Mouse (Mus musculus) kidney, adult 11 months (tissue): Measurements from ENCODE around the gene Enkur.
"Not testable (repeated sequence)": the region's sequence is repeated elsewhere in the genome, so short reads cannot be mapped to it uniquely, and the experiment has no call there.

Source experiments
- DNase-seq: peaks from one replicate; pipeline ENCODE4 v3.0.0; 2022

Enkur gene

DNA sequence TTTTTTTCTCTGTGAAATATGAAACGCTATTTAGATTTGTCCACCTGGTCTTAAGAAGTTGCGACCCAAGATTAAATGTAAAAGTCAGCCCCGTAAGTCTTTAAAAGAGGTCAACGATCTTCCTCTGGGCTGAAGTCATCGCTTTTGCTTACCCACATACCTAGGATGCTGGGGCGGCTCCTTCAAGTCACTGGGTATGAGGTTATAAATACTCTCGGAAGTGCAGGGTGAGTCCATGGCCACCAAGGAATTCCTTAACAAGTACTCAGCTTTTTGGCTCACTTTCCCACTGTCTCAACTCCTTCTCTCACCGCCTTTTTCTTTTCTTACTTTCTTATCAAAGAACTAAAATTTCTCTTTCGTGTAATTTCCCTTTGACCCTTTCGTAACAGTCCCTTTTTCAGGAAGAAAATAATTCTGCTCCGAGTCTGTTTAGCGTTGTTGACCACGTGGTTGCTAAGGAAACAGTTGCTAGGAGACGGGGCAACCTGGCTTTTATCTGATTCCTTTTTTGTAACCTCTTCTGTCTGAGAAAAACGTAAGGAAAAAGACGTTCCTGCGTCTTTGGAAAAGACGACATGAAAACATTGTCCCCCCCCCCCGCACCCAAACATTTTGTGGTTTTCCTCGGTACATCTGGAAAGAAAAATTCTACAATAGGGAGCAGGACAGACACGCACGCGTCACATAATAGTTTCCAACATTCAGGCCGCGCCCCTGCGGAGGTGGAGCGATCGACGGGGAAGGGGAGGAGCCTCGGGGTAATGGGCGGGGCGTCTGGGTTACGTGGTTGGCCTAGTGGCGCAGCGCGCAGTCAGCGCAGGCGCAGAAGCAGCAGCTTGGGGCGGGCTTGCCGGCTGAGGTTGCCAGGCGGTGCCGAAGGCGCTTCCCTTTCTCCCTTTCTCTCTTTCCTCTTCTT is at the start of gene Enkur, which contains the start of gene Thnsl1:
Enkur (minus strand) TSS at position 454 of the 919 bp plus-strand sequence.
Thnsl1 (plus strand) TSS at position 813 of the 919 bp plus-strand sequence.
- DNase-seq, result peak; percentile 98

DNA sequence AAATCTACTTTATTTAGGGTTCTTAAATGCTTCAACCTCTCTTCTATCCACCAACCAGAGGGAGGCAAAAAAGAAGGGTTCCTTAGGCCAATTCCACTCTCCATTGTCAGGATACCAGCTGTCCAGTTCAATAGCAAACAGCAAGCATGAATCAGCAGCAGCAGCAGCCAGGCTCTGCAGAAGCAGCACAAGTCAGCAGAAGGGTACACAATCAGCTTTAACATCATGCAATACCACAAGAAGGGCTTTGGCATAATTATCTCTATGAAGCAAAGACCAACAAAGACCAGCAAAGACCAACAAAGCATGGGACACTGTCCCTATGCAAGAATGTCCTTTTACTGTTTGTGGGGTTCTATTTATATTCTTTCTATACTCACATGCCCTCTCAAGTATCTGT is 49.1 kb upstream of the Enkur start:
- no peak for DNase-seq

DNA sequence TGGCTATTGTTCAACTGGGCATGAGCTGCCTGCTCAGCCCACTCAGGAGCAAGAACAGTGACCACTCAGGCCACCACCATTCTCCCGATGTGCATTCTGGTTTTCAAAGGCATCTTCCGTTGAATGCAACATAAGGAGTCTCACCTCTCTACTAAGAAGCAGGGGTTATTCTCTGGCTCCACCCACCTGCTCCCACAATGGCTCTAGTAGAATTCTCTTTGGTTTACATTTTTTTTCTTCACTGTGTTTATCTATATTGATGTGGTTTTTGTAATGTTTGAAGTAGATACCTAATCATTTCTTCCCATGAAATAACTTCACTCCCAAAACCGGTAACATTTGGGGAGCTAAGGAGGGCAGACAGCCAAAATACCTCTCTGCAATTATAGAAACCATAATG is 48.5 kb upstream of the Enkur start:
- no peak for DNase-seq

DNA sequence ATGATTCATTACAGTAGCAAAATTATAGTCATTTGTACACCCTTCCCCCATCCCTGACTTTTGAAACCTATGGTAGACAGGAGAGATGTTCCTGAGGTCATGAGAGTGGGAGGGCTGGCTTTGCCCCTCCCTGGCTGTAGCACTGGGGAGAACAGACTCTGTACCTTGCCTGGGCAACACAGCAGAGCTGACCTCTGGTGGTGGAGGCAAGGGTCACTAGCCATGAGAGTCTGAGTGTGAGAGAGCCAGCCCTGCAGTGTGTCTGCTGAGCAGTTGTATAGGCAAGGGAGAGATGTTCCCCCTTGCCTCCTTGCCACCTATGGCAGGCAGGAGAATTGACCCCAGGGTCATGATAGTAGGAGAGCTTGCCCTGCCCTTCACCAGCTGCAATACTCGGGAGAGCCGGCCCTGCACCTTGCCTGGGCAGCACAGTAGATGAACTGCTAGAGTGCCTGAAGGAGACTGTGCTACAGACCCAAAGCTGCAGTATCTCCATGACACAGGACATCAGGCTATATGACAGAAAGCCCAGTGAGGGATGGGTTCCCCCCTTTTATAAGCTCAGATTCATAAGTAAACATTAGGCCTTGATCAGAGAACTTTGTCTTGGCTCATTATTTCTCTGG is 40.4 kb upstream of the Enkur start:
- peak; percentile 29 for DNase-seq

DNA sequence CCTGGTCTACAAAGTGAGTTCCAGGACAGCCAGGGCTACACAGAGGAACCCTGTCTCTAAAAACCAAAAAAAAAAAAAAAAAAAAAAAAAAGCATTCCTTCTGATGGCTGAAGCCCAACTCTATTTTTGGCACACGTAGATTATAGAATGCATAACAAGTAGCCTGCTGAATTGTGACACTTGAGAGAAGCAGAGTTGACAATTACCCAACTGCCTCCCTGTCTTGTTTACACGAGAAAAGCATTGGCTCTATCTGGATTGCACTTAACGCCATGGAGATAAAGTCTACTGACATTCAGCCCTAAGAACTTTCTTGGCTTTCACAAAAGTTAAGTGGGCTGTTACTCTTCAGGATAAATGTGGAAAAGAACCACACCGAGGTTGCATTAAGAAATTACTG is 39.8 kb upstream of the Enkur start:
- DNase-seq, result no peak

DNA sequence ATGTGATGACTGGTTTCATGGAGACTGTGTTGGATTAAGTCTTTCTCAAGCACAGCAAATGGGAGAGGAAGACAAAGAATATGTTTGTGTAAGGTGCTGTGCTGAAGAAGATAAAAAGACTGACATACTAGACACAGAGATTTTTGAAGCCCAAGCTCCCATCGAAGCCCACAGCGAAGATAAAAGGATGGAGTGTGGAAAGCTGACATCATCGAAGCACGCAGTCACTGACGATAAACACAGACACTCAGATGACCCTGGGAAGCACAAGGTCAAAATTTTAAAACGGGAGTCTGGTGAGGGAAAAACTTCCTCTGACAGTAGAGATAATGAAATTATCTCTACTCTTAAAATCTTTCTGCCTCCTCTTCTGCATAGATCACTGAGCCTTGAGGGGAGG is 38.9 kb upstream of the Enkur start:
- not testable (repeated sequence) for DNase-seq

DNA sequence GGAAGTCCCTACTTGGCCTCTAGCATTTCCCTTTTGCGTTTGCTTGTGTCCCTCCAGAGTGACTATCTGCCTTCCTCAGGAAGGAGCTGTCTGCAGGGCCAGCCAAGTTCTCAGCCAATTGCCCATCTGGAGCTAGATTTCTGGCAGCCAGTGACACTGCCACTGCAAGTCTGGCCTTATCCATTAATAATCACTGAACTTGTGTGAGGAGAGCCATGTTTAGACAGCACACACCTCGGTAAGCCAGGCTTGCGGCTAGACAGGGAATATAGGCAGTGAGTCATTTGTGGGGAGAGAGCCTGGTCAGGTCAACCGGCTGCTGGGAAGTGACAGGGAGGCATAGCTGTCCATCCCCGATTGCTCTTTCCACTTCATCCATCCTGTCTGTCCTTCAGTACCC is 31.7 kb upstream of the Enkur start:
- DNase-seq, result no peak

DNA sequence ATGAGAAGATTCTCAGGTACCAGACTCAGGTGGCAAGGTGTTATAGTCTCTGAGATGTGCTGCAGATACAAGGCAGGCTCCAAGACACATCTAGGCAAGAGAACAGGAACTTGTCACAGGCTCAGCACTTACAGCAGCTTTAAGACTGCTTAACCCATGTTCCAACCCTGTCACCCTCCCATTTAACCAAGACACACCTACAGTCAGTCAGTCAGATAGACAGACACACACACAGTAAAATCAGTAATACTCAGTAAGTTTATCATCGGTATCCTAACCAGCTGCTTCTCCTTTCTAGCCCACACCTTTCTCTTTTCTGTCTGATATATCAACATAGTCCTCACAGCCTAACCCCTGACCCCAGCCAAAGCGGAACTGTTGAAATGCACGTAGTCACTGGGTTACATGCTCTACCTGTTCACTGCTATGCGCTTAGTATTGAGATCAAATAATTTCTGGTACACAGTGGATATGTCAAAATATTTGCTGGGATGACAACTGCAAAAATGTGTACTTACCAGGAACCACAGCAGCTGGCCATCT is 30.8 kb upstream of the Enkur start:
- DNase-seq, result no peak

DNA sequence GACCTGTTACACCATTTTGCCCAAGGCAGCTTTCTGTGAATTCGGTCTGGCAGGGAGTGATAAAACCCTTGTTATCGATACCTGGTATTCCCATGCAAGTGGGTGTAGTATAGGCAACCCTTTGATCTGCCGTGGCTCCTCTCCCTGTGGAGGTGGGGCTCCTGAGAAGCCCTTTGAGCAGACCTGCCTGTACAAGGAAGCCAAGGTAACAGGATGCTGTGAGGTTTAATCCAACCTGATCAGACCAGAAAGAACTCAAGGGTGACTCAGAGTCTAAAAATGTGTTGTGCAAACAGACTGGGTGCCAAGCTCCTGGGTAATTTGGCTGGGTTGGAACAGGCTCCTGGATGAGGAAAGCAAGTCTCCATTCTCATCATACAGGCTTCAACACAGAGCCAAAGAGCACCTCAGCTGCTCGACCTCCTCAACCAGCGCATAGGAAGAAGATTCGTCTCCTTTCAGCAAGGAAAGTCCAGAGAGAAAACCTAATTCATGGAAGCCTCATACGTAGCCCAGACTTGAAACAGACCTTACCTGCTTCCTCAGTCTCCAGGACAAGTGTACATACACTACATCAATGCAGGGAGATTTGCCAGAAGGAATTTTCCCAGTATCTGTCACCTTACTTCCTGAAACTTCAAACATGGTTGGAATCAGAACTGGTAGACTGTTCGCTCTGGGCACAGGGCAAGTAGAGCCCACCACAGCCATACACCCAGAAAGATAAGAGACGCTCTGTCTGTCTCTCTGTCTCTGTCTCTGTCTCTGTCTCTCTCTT is 29.9 kb upstream of the Enkur start:
- DNase-seq, result peak; percentile 37

DNA sequence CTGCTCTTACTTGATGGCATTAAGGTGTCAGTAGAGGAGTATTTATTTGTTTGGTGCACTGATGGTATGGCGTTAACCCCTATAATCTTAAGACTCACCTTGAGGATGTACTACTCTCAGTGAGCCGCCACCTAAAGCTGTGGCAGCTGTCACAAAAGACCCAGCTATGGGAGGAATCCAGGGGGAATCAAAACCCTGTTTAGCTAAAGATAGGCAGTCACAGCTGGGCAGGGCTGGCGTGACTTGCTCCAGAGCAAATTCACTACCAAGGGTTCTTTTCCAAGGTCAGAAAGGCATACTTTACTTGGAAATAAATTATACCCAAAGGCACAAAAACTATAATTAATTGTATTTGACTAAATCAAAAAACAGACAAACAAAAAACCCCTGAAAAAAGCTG is 26.0 kb upstream of the Enkur start:
- no peak for DNase-seq

DNA sequence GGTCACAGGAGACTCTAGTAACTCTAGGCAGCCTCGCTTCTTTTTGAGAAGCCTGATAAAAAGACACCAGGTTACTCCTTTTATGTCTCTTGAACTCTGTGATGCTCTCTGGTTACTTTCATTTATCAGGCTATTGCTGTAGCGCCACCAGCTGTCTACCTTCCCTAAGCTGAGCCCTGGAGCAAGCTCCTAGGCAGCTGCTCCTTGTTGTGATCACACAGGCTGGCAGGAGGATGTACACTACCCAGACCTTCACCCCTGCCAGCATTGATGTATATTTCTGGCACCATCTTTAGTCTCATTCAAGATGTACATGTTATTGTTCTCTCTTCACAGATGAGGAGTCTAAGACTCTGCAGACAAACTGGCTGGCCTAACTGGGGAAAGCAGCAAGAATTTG is 25.1 kb upstream of the Enkur start:
- DNase-seq, result no peak

DNA sequence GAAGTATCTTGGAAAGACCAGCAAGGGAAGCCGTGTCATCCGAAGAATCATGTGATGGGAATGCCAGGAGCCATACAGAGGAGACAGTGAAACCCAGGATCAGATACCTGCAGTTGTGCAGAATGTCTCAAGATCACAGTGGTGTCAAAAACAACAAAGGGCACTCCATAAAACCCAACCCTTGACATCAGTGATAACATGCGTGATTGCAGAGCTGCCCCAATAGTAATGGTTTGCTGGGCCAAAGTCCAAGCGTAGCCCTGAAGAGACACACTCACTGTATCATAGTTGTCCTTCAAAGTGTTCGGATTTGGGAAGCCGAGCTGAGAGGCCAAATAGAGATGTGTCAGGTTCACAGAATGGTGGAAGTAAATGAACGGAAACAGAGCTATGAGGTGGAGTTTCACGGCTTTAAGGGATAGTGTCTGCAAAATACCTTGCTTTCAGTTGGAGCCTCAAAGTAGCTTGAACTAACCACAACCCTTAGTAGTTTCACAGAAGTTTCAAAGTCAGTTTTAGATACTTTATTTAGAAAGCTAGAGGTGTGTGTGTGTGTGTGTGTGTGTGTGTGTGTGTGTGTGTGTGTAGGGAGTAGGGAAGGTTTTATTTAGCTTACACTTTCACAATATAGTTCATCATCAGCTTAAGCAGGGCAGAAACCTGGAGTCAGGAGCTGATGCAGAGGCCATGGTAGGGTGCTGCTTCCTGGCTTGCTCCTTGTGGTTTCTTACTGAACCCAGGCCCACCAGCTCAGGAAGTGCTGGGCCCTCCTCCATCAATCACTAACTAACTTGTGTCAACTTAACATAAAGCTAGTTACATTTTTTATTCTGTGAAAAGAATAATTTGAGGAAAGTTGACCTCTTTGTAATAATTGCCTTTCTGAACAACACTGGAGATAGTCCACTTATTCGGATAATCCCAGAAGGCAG is 17.6 kb upstream of the Enkur start:
- DNase-seq, result no peak

DNA sequence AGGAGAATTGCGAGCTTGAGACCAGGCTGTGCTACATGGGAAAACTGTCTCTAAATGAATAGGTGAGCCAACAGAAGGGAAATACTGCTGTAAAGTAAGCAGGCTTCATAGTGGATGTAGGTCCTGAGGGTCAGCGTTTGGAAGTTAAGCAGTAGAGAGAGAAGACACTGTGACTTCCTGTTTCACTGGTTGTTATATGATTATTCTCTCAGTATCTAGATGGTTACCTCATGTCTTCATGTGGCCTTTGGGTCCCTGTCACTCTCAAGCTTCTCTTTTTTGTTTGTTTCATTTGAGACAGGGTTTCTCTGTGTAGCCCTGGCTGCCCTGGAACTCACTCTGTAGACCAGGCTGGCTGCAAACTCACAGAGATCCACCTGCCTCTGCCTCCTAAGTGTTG is 10.1 kb upstream of the Enkur start:
- no peak for DNase-seq

DNA sequence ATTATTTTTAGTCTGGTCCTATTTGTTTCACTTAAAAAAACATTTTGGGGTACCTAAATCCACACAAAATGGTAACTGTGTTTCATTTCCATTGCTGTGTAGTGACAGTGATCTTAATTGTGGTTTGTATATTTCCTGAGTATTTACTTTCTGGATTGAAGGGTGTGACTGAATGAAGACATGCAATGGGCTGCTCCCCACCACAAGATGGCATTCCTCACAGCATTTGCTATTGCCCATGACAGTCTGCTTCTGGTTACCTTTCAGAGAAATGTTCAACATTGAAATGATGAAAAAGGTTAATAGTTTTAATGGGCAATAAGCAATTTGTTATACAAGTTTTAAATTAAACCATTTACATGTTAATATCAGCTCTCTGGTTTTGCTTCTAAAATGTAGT is 9.2 kb upstream of the Enkur start:
- no peak for DNase-seq

DNA sequence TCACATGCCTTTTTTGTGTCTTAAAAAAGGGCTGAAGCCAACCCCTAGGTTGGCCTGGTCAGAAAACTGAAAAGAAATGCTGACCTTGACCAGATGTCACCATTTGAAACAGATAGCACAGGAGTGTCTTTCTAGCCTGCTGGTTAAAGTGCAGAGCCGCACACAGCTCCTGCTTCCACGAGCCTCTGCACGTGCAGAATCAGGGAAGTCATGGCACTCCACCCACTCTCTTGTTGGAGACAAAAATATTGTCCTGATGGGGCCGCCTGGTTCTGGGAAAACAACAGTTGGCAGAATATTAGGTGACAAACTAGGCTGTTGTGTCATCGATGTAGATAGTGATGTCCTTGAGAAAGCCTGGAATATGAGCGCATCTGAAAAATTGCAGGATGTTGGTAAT is 6.2 kb upstream of the Enkur start:
- no peak for DNase-seq

DNA sequence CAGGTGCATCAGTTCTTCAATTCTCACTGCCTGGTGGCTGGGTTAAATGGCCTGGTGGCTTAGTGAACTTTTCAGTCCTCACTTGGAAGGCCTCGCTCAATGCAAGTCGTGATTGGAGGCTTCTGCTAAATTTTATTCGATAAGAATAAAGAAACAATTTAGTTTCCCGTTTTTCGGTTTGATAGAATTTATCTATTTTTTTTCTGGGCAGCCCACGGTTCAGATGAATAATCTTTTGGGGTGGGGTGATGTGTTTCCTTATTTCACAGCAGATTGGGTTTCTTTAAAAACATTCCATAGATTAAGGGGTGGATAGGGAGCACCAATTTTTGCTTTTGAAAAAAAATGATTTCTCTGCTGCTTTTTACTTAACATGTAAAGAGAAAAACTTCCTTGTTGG is 1.1 kb upstream of the Enkur start:
- no peak for DNase-seq

DNA sequence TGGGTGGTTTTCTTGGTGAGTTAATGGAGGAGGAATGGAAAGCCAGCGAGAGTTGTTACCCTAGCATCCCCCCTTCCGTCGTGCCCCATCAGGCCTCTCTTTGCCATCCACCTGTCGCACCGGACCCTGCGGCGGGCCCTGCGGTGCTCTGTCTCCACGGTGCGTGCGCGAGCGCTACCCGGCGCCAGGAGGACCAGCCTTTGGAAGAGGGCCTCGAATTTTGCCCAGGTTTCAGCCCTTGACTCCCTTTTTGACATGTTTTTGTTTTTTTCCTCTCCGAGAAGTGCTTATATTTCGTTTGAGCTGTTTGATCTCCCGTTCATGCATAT is 630 bp upstream of the Enkur start:
- no peak for DNase-seq

DNA sequence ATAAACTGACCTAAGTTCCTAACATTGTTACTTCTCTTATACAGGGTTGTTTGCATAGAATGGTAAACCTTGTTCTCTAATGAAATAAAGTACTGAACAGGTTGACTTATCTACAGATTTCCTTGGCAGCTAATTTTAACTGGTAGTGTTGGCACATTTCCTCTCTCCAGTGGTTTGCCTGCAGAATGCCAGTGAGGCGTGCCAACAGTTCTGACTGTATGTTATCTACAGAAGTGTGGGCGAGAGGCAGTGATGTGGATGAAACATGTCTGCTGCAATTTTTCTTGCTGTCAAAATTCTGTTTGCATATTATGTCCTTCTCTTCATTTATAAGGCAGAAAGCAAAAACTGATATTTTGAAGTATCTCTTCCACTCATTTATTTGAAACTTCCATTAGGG is 2.4 kb downstream of the Enkur start:
- no peak for DNase-seq

DNA sequence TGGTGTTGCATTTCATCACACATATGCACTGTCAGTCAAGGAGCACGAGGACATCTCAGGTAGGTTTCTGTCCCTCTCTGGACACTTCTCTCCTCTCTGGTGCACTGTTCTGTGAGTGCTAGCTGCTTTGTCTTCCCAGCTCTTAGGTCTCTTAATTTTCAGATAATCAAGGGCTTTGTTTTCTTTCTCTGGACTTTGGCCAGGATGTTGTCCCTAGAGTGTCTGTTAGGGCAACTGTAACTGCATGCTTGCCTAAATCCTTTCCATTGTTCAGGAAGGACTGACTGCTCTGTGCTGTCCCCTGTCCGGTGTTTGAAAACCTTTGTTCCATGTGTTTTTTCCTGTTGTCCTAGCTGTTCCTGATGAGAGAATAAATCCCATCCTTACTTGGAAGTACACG is 6.1 kb downstream of the Enkur start:
- no peak for DNase-seq

DNA sequence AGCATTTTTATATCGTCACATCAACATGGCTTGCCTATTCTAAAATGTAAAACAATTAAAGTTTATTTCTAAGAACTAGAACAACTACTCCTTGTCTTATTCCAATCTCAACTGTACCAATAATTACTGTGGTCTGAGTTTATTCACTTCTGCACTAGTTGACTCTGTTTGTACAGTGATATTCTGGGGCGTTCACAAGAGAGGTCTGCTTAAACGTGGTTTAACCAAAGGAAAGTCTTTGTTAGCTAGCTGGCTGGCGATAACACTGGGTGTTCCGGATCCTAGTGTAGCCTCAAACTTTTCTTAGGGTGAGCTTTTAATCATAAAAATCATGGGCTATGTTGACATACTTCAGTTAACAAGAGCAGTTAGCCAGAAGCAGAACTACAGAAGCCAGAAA is 9.9 kb downstream of the Enkur start:
- no peak for DNase-seq

DNA sequence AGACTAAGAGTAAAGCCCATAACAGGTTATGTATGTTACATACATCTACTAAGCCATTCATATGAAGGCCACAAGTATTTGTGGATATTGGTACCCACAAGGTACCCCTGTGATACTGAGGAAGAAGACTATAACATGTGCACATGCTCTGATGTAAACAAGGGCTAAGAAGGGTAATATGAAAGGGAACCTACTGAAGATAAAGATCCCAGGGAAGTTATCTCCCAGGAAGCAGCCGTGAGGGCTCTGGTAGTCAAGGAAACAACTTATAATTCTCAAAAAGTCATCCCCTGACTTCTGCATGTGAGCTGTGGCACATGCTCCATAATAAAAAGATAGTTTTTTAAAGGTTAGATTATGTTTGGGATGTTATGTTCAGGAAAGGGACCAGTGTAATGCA is 13.9 kb downstream of the Enkur start:
- no peak for DNase-seq

DNA sequence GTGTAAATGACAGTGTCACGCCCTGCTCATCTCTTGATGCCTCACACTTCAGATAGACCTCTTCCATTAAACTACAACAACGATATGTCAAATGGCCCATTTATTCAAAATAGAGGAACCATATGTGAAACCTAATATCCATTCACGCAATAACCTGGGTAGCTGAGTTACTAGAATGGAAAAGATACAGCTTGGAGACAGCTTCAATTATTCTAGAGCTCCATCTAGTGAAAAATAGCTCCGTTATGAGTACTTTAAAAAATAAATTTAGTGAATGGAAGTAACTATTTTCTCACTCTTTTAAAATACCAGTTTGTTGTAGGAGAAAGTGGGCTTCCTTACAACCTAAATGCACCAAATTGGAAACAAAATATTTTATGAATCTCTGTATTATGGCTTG is 16.6 kb downstream of the Enkur start:
- no peak for DNase-seq
